Mouse (Mus musculus): ENCODE data around the gene Vti1a. TPM values are rescaled to one million over a fixed set of nuclear protein-coding genes. Genes with fewer than 3 reads are reported as not detected.

Gene Vti1a
- total RNA-seq, 1 experiment, result 14.9 TPM

DNA sequence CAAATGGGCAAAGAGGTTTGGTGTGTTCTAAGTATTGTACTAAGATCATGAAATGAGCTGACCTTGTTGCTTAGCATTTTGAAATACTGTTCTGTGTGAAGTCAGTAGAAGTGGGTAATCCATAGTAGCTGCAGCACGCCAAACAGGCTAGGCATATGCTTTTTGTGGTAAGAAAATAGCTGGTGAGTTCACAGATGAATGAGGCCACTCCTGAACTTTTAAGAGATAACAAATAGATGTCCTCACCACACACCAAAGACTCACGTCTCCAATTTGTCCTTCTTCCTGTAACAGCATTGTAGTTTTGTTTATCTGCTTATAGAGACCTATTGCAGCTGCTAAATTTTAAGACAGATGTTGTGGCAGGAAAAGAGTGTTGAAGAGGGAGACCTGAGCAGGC lies 62.8 kb downstream of the Vti1a start:
- Histone ChIP-seq H3K4me3 (ENCODE audit: insufficient read depth in 1 of 2, low read depth in 1 of 2, low read length in 2 of 2, poor library complexity in 1 of 2, severe bottlenecking in 1 of 2) (no peak overlapping the region), H3K27ac (ENCODE audit: insufficient read depth, low read depth, low read length, poor library complexity, severe bottlenecking) (no peak overlapping the region), H3K4me1 (ENCODE audit: control insufficient read depth in 2 of 2, insufficient read depth in 2 of 2, low read length in 2 of 2, poor library complexity in 1 of 2) (peaks cover 0 to 3% of the 10 kb centered on the region in 2 experiments; a peak in 1 of 4 replicates), H3K9ac (ENCODE audit: insufficient read depth, low read depth, low read length, poor library complexity, severe bottlenecking) (no peak overlapping the region), H3K9me3 (ENCODE audit: control insufficient read depth, insufficient read depth, low read depth, low read length) (no peaks in the 10 kb centered on the region), H3K36me3 (ENCODE audit: control insufficient read depth, insufficient read depth, low read length, poor library complexity, severe bottlenecking) (no peaks in the 10 kb centered on the region)
- DNase-seq (ENCODE audit: low read depth, low spot score), result no peak
- in situ Hi-C loops (cut with MboI; ENCODE audit: low sequenced_read_pairs in 2 of 2, unreplicated experiment in 2 of 2), result no loop called here
- TF ChIP-seq HCFC1 (IDR thresholded peaks at IDR 0.05; ENCODE audit: borderline replicate concordance, insufficient read depth, low read length), result no peak
- no peak for TF ChIP-seq MAFK (IDR thresholded peaks at IDR 0.05; ENCODE audit: insufficient read depth, low read depth, low read length)

DNA sequence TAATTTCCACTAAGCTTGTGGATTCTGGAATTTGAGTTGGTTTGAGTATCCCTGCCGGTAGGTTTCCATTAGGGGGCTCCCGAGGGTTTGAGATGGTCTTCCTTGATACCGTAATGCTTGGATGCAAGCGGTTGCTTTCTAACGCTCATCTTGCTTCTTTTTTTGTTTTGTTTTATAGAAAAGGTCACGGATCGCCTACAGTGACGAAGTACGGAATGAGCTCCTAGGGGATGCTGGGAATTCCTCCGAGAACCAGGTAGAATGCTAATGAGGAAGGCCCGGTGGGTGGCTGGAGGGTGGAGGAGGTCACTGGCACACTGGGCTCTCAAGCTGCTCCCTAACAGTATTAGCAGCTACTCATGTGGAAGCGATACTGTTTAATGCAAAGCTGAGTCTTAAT lies 64.7 kb downstream of the Vti1a start:
- Histone ChIP-seq H3K9ac (ENCODE audit: insufficient read depth, low read depth, low read length, poor library complexity, severe bottlenecking) (no peak overlapping the region), H3K4me3 (ENCODE audit: insufficient read depth in 1 of 2, low read depth in 1 of 2, low read length in 2 of 2, poor library complexity in 1 of 2, severe bottlenecking in 1 of 2) (no peak overlapping the region), H3K36me3 (ENCODE audit: control insufficient read depth, insufficient read depth, low read length, poor library complexity, severe bottlenecking) (no peaks in the 10 kb centered on the region), H3K4me1 (ENCODE audit: control insufficient read depth in 2 of 2, insufficient read depth in 2 of 2, low read length in 2 of 2, poor library complexity in 1 of 2) (peaks cover 0 to 3% of the 10 kb centered on the region in 2 experiments; a peak in 1 of 4 replicates), H3K9me3 (ENCODE audit: control insufficient read depth, insufficient read depth, low read depth, low read length) (no peaks in the 10 kb centered on the region), H3K27ac (ENCODE audit: insufficient read depth, low read depth, low read length, poor library complexity, severe bottlenecking) (no peak overlapping the region)
- TF ChIP-seq HCFC1 (IDR thresholded peaks at IDR 0.05; ENCODE audit: borderline replicate concordance, insufficient read depth, low read length) (no peak), ZC3H11A (IDR thresholded peaks at IDR 0.05; ENCODE audit: borderline replicate concordance, low read depth, low read length) (0 out of 2 replicates have a peak, but pooled peaks have one; percentile 2)
- in situ Hi-C loops (cut with MboI; ENCODE audit: low sequenced_read_pairs in 2 of 2, unreplicated experiment in 2 of 2), result no loop called here
- DNase-seq (ENCODE audit: low read depth, low spot score), result peak; percentile 19

- no peaks in the 10 kb centered on the region for H3K9me3 ChIP-seq (ENCODE audit: control insufficient read depth, insufficient read depth, low read depth, low read length)
- H3K4me1 ChIP-seq (ENCODE audit: control insufficient read depth in 2 of 2, insufficient read depth in 2 of 2, low read length in 2 of 2, poor library complexity in 1 of 2), result peaks cover 0 to 3% of the 10 kb centered on the region in 2 experiments; a peak in 1 of 4 replicates
- in situ Hi-C loops (cut with MboI; ENCODE audit: low sequenced_read_pairs in 2 of 2, unreplicated experiment in 2 of 2), result no loop called here
- no peaks in the 10 kb centered on the region for H3K36me3 ChIP-seq (ENCODE audit: control insufficient read depth, insufficient read depth, low read length, poor library complexity, severe bottlenecking)
- no peak overlapping the region for H3K27ac ChIP-seq (ENCODE audit: insufficient read depth, low read depth, low read length, poor library complexity, severe bottlenecking)
- H3K9ac ChIP-seq (ENCODE audit: insufficient read depth, low read depth, low read length, poor library complexity, severe bottlenecking), result no peak overlapping the region
- TF ChIP-seq MAFK (IDR thresholded peaks at IDR 0.05; ENCODE audit: insufficient read depth, low read depth, low read length) (no peak), ZNF384 (IDR thresholded peaks at IDR 0.05; ENCODE audit: low read depth, low read length) (no peak), HCFC1 (IDR thresholded peaks at IDR 0.05; ENCODE audit: borderline replicate concordance, insufficient read depth, low read length) (no peak), ZC3H11A (IDR thresholded peaks at IDR 0.05; ENCODE audit: borderline replicate concordance, low read depth, low read length) (no peak), CHD2 (IDR thresholded peaks at IDR 0.05; ENCODE audit: low read depth, low read length) (no peak)
- H3K4me3 ChIP-seq (ENCODE audit: insufficient read depth in 1 of 2, low read depth in 1 of 2, low read length in 2 of 2, poor library complexity in 1 of 2, severe bottlenecking in 1 of 2), result no peak overlapping the region
- DNase-seq (ENCODE audit: low read depth, low spot score), result no peak
Measured at GRCm38 (mm10) chr19:55381343-55381742, 65.2 kb downstream of the Vti1a start.

- in situ Hi-C loops (cut with MboI; ENCODE audit: low sequenced_read_pairs in 2 of 2, unreplicated experiment in 2 of 2), result no loop called here
Measured at GRCm38 (mm10) chr19:55382745-55383144, 66.7 kb downstream of the Vti1a start.

GRCm38 (mm10) chr19:55384634-55385033 lies 68.5 kb downstream of the Vti1a start:
- DNase-seq (ENCODE audit: low read depth, low spot score), result no peak
- in situ Hi-C loops (cut with MboI; ENCODE audit: low sequenced_read_pairs in 2 of 2, unreplicated experiment in 2 of 2), result no loop called here
- H3K4me3 ChIP-seq (ENCODE audit: insufficient read depth in 1 of 2, low read depth in 1 of 2, low read length in 2 of 2, poor library complexity in 1 of 2, severe bottlenecking in 1 of 2), result no peak overlapping the region

More at GRCm38 (mm10) chr19:55382745-55383144, 66.7 kb downstream of the Vti1a start:
- Histone ChIP-seq H3K4me1 (ENCODE audit: control insufficient read depth in 2 of 2, insufficient read depth in 2 of 2, low read length in 2 of 2, poor library complexity in 1 of 2) (peaks cover 0 to 3% of the 10 kb centered on the region in 2 experiments; a peak in 1 of 4 replicates), H3K9me3 (ENCODE audit: control insufficient read depth, insufficient read depth, low read depth, low read length) (no peaks in the 10 kb centered on the region), H3K4me3 (ENCODE audit: insufficient read depth in 1 of 2, low read depth in 1 of 2, low read length in 2 of 2, poor library complexity in 1 of 2, severe bottlenecking in 1 of 2) (no peak overlapping the region), H3K9ac (ENCODE audit: insufficient read depth, low read depth, low read length, poor library complexity, severe bottlenecking) (no peak overlapping the region), H3K27ac (ENCODE audit: insufficient read depth, low read depth, low read length, poor library complexity, severe bottlenecking) (no peak overlapping the region), H3K36me3 (ENCODE audit: control insufficient read depth, insufficient read depth, low read length, poor library complexity, severe bottlenecking) (no peaks in the 10 kb centered on the region)
- TF ChIP-seq HCFC1 (IDR thresholded peaks at IDR 0.05; ENCODE audit: borderline replicate concordance, insufficient read depth, low read length) (no peak), ZC3H11A (IDR thresholded peaks at IDR 0.05; ENCODE audit: borderline replicate concordance, low read depth, low read length) (no peak), ZNF384 (IDR thresholded peaks at IDR 0.05; ENCODE audit: low read depth, low read length) (no peak), MAFK (IDR thresholded peaks at IDR 0.05; ENCODE audit: insufficient read depth, low read depth, low read length) (no peak), CHD2 (IDR thresholded peaks at IDR 0.05; ENCODE audit: low read depth, low read length) (no peak)
- no peak for DNase-seq (ENCODE audit: low read depth, low spot score)

More at GRCm38 (mm10) chr19:55384634-55385033, 68.5 kb downstream of the Vti1a start:
- H3K4me1 ChIP-seq (ENCODE audit: control insufficient read depth in 2 of 2, insufficient read depth in 2 of 2, low read length in 2 of 2, poor library complexity in 1 of 2), result peaks cover 0 to 3% of the 10 kb centered on the region in 2 experiments; a peak in 1 of 4 replicates
- H3K9ac ChIP-seq (ENCODE audit: insufficient read depth, low read depth, low read length, poor library complexity, severe bottlenecking), result no peak overlapping the region
- TF ChIP-seq ZC3H11A (IDR thresholded peaks at IDR 0.05; ENCODE audit: borderline replicate concordance, low read depth, low read length) (no peak), MAFK (IDR thresholded peaks at IDR 0.05; ENCODE audit: insufficient read depth, low read depth, low read length) (no peak)
- no peaks in the 10 kb centered on the region for H3K9me3 ChIP-seq (ENCODE audit: control insufficient read depth, insufficient read depth, low read depth, low read length)
- no peak overlapping the region for H3K27ac ChIP-seq (ENCODE audit: insufficient read depth, low read depth, low read length, poor library complexity, severe bottlenecking)
- H3K36me3 ChIP-seq (ENCODE audit: control insufficient read depth, insufficient read depth, low read length, poor library complexity, severe bottlenecking), result no peaks in the 10 kb centered on the region

Data from ES-E14 (cell line).